Mouse (Mus musculus) small intestine, adult 2 months (tissue): ENCODE data around the gene Gm37240.

Experiments used
- CTCF ChIP-seq: fragments of 200-500 bp; IDR thresholded peaks from 2 replicates; pipeline ENCODE4 v1.5.1; 2012; ENCODE audit warnings: low read depth, mild to moderate bottlenecking, control low read depth, inconsistent platforms, low read length, moderate library complexity, mixed read lengths; ENCODE audit not compliant: insufficient replicate concordance, insufficient read length; ENCODE audit errors: extremely low read depth
- POLR2A ChIP-seq: fragments of 200-500 bp; IDR thresholded peaks from 2 replicates; pipeline ENCODE4 v1.6.1; 2012; ENCODE audit warnings: low read depth, mild to moderate bottlenecking, control low read depth, inconsistent platforms, low read length, moderate library complexity

DNA sequence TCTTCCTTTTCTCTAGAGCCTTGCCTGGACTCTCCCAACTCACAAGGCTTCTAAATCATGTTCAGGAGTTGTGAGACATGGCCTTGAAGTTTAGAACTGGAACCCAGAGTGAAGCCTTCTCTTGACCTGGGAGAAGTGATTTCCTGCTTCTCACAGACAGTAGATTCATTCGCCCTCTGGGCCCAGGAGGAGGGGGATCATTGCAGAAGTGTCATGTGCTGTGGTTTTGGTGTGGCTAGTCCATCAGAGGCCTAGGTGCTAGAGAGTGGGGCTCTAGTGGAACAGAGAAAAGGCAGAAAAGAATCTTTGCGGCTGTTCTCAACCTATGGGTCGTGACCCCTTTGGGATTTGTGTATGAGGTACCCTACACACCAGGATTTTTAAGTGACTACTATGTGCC, 724.9 kb downstream of the Gm37240 start:
- no peak for TF ChIP-seq CTCF
- TF ChIP-seq POLR2A = no peak
